In the genomic region with DNA sequence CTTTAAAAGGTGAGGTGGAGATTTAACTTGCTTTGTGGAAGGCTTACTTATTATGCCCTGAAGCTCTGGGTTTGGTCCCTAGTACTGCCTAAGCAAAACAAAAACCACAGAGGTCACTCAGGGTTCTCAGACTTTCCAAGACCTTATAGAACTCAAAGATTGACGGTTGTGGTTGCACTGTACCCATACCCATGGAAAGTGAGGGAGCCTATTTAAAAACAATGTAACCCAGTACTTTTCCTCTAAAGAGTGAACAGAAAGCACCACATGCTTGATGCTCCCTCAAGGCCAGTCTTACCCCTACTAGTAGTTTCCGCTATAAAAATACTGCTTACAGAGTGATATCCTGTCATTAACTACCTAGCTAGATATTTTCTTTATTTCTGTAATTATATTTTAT, we compare ENCODE assay signal across 29 mouse cellular contexts. TPM values are rescaled to one million over a fixed set of nuclear protein-coding genes. Genes with fewer than 3 reads are reported as not detected.
DNase-seq lines count a peak whose midpoint lies in the region; ATAC-seq lines count a peak whose summit lies in the region.
"Had no signal": no experiment of that assay in that cellular context is flagged by ENCODE, and none has a peak within 500 bp of the region (broad histone marks: within the 10 kb centered on the region; RNA-seq: fewer than 3 reads in every experiment).

No protein-coding gene starts in this region.

- H3K36me3 ChIP-seq in kidney, embryonic 15.5 days: no peaks in the 10 kb centered on the region
- H3K36me3 ChIP-seq: embryonic facial prominence, embryonic 12.5 days; intestine, embryonic 15.5 days; liver, embryonic 13.5 days; neural tube, embryonic 15.5 days; stomach, embryonic 15.5 days had no signal

- WGBS in kidney, embryonic 15.5 days: 78% methylated on average over 2 of the region's 2 CpGs

- H3K9me3 ChIP-seq in kidney, embryonic 15.5 days (replicated peaks): no peaks in the 10 kb centered on the region
- H3K9me3 ChIP-seq: embryonic facial prominence, embryonic 12.5 days; heart, embryonic 10.5 days; intestine, embryonic 15.5 days; limb, embryonic 10.5 days; limb, embryonic 15.5 days; liver, embryonic 13.5 days; neural tube, embryonic 15.5 days; stomach, embryonic 15.5 days had no signal

- no peaks in the 10 kb centered on the region for H3K27me3 ChIP-seq in kidney, embryonic 15.5 days
- H3K27me3 ChIP-seq: embryonic facial prominence, embryonic 12.5 days; intestine, embryonic 15.5 days; limb, embryonic 15.5 days; liver, embryonic 13.5 days; neural tube, embryonic 15.5 days; stomach, embryonic 15.5 days had no signal

- no peak for ATAC-seq in kidney, embryonic 15.5 days (replicated peaks; ENCODE audit: low FRiP score)
- ATAC-seq: forebrain, embryonic 16.5 days; intestine, embryonic 15.5 days; lung, postnatal 0 days had no signal

- H3K9ac ChIP-seq in kidney, embryonic 15.5 days: no peak overlapping the region
- H3K9ac ChIP-seq: embryonic facial prominence, embryonic 12.5 days; hindbrain, embryonic 14.5 days; intestine, embryonic 15.5 days; limb, embryonic 15.5 days; liver, embryonic 13.5 days; neural tube, embryonic 15.5 days; stomach, embryonic 15.5 days had no signal

- no peak overlapping the region for H3K4me3 ChIP-seq in kidney, embryonic 15.5 days (replicated peaks)
- H3K4me3 ChIP-seq: embryonic facial prominence, embryonic 12.5 days; erythroblast, embryonic 14.5 days; heart, embryonic 10.5 days; intestine, embryonic 15.5 days; limb, embryonic 10.5 days; limb, embryonic 15.5 days; liver, embryonic 13.5 days; neural tube, embryonic 15.5 days; stomach, embryonic 15.5 days had no signal

- H3K27ac ChIP-seq in kidney, embryonic 15.5 days: peak overlapping the region; percentile 13; the same call in 1 of the 2 replicates
- H3K27ac ChIP-seq: embryonic facial prominence, embryonic 12.5 days; heart, embryonic 10.5 days; hindbrain, embryonic 14.5 days; intestine, embryonic 15.5 days; limb, embryonic 10.5 days; limb, embryonic 15.5 days; liver, embryonic 13.5 days; neural tube, embryonic 15.5 days; stomach, embryonic 15.5 days had no signal

- H3K4me1 ChIP-seq in kidney, embryonic 15.5 days: no peaks in the 10 kb centered on the region
- H3K4me1 ChIP-seq: embryonic facial prominence, embryonic 12.5 days; heart, embryonic 10.5 days; intestine, embryonic 15.5 days; limb, embryonic 10.5 days; liver, embryonic 13.5 days; neural tube, embryonic 15.5 days; stomach, embryonic 15.5 days had no signal

- DNase-seq in kidney, postnatal 25 days: no peak
- peak; percentile 37 for DNase-seq in CD4-positive, CD25-positive, alpha-beta regulatory T cell, adult 2 months (ENCODE audit: low read depth, low spot score)
- peak; percentile 37 for DNase-seq in T-cell, adult 2 months (ENCODE audit: low spot score)
- DNase-seq in induced T-regulatory cell, adult 2 months (ENCODE audit: low read depth): peak; percentile 39
- DNase-seq in cerebellum, postnatal 14 days: no peak
- no peak for DNase-seq in cerebellum, adult 11-12 months
- DNase-seq in ovary, postnatal 10 days (ENCODE audit: low spot score): no peak
- DNase-seq: adrenal gland, postnatal 14 days; cerebellum, adult 18-20 months; cerebellum, postnatal 10 days; heart, postnatal 4 days; kidney, adult 8-10 months; liver, embryonic 13.5 days; lung, adult 18-20 months; midbrain, embryonic 14.5 days; right cerebral cortex, postnatal 25 days; thymus, postnatal 14 days had no signal

- no peak overlapping the region for H3K4me2 ChIP-seq in kidney, embryonic 15.5 days
- H3K4me2 ChIP-seq: embryonic facial prominence, embryonic 12.5 days; hindbrain, embryonic 14.5 days; intestine, embryonic 15.5 days; limb, embryonic 15.5 days; liver, embryonic 13.5 days; neural tube, embryonic 15.5 days; stomach, embryonic 15.5 days had no signal

RNA-seq across cellular contexts. Expression of a gene that starts 10.1 kb away (rescaled TPM):
- 106 and 111 TPM in 2 replicates for polyA plus RNA-seq in kidney, embryonic 15.5 days (2015; fragmentation: Nextera tagmentation; extraction: Ambion mirVana)

RNA-seq across cellular contexts. Expression of a gene that starts 17.1 kb away (rescaled TPM):
- 98.2 and 99.8 TPM in 2 replicates for polyA plus RNA-seq in kidney, embryonic 15.5 days (2015; fragmentation: Nextera tagmentation; extraction: Ambion mirVana)

RNA-seq across cellular contexts. Expression of a gene that starts 53.8 kb away (rescaled TPM):
- polyA plus RNA-seq in kidney, embryonic 15.5 days (2015; fragmentation: Nextera tagmentation; extraction: Ambion mirVana): 101 and 108 TPM in 2 replicates

RNA-seq across cellular contexts. Expression of a gene that starts 56.7 kb away (rescaled TPM):
- 19.8 and 22.0 TPM in 2 replicates for polyA plus RNA-seq in kidney, embryonic 15.5 days (2015; fragmentation: Nextera tagmentation; extraction: Ambion mirVana)

Comparison
In these comparisons a context has a peak if more than half of its experiments do, and no peak if none do; other contexts are left out.
1. DNase-seq: peak in CD4-positive, CD25-positive, alpha-beta regulatory T cell, adult 2 months (single experiment), T-cell, adult 2 months (single experiment) and induced T-regulatory cell, adult 2 months (single experiment); none in kidney, postnatal 25 days (0 of 2), cerebellum, postnatal 14 days (0 of 2), cerebellum, adult 11-12 months (single experiment) and ovary, postnatal 10 days (single experiment).